Mouse (Mus musculus): Measurements from ENCODE around the gene Lgi1. TPM values are rescaled to one million over a fixed set of nuclear protein-coding genes. Genes with fewer than 3 reads are reported as not detected.

Gene Lgi1
- polyA plus RNA-seq, 1 experiment = 1.0 TPM

- no peak for DNase-seq (ENCODE audit: low spot score)
These were observed 60.7 kb downstream of the Lgi1 start for GRCm38 (mm10) chr19:38325029-38325398.

DNA sequence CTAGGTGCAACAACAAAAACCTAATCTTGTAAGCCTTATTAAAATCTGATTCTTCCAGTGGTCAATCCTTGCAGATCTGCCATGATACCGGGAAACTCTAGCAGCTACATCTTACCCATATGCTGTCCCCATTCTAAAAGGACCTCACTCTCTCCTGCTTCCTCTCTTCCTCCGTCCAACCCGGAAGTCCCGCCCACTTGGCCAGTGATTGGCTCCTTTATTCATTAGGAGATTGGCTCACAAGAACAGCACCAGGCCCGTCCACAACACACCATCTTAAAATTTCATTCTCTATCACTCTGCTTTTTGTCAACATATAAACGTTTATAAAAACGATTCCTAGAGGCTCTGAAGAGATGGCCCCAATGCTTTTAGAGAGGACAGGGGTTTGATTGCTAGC is 61.5 kb downstream of the Lgi1 start:
- DNase-seq (ENCODE audit: low spot score) = no peak

DNA sequence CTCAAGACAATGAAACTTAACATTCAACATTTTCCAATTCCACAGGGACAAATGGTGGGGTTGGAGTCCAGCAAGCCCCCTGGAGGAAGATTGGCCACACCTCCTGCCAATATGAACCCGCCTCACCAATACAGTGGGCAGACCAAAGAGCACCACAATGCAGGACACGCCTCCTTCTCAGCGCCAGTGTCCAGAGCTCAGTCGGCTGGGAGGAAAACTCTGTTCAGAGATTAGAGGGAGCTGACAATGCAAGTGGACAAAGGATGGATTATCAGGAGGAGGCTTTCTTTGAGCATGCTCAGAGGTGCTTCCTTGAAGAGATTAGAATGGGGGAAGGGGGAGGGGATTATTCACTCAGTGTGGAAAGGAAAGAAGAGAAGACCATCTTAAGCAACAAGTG is 62.7 kb downstream of the Lgi1 start:
- DNase-seq (ENCODE audit: low spot score) = no peak

- DNase-seq (ENCODE audit: low spot score) = no peak
These were observed 63.7 kb downstream of the Lgi1 start for GRCm38 (mm10) chr19:38328010-38328409.

- DNase-seq (ENCODE audit: low spot score) = no peak
These were observed 64.9 kb downstream of the Lgi1 start for GRCm38 (mm10) chr19:38329257-38329656.

GRCm38 (mm10) chr19:38331072-38331471 is 66.7 kb downstream of the Lgi1 start:
- DNase-seq (ENCODE audit: low spot score) = no peak

GRCm38 (mm10) chr19:38332245-38332644 is 67.9 kb downstream of the Lgi1 start:
- no peak for DNase-seq (ENCODE audit: low spot score)

- DNase-seq (ENCODE audit: low spot score) = no peak
These were observed 68.5 kb downstream of the Lgi1 start for GRCm38 (mm10) chr19:38332820-38333219.

- no peak for DNase-seq (ENCODE audit: low spot score)
These were observed 72.2 kb downstream of the Lgi1 start for GRCm38 (mm10) chr19:38336553-38336952.

DNA sequence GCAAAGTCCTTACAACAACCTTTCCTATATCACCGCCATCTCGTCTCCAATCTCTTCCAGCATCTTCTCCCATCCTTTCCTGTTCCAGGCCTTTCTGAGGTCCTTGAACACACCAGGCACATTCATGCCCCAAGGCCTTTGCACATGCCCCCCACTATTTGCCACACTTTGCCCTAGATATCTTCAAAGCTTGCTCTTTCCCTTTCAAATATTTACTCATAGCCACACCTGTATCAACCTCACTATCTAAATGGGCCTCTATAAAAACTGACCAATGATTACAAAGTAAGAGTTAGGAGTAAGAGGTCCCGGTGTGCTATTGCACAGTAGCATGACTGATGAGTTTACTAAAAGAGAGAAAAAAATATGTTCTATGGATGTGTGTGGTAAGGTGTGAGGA is 73.0 kb downstream of the Lgi1 start:
- DNase-seq (ENCODE audit: low spot score) = no peak

- DNase-seq (ENCODE audit: low spot score) = no peak
These were observed 75.4 kb downstream of the Lgi1 start for GRCm38 (mm10) chr19:38339734-38340133.

GRCm38 (mm10) chr19:38343246-38343645 is 78.9 kb downstream of the Lgi1 start:
- DNase-seq (ENCODE audit: low spot score) = no peak

GRCm38 (mm10) chr19:38348271-38349012 is 84.1 kb downstream of the Lgi1 start:
- DNase-seq (ENCODE audit: low spot score) = no peak

GRCm38 (mm10) chr19:38349013-38349341 is 84.6 kb downstream of the Lgi1 start:
- no peak for DNase-seq (ENCODE audit: low spot score)

DNA sequence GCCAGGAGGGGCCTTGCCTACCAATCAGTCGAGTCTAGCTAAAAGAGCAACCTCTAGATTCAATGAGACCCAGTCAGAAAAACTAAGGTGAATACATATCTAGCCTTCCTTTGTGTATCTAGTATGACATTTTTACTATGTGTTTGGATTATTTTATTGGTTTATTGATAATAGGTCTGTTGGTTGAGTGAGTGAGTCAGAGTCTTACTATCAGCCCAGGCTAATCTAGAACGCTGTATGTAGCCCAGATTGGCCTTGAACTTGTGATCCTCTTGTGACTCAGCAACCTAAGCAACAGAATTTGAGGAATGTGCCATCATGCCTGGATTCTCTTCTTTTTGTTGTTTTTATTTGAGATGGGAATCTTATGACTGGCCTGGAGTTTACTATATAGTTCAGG is 86.9 kb downstream of the Lgi1 start:
- DNase-seq (ENCODE audit: low spot score) = no peak

- no peak for DNase-seq (ENCODE audit: low spot score)
These were observed 87.4 kb downstream of the Lgi1 start for GRCm38 (mm10) chr19:38351728-38352127.

- no peak for DNase-seq (ENCODE audit: low spot score)
These were observed 88.3 kb downstream of the Lgi1 start for GRCm38 (mm10) chr19:38352495-38353130.

- DNase-seq (ENCODE audit: low spot score) = no peak
These were observed 89.9 kb downstream of the Lgi1 start for GRCm38 (mm10) chr19:38354279-38354678.

DNA sequence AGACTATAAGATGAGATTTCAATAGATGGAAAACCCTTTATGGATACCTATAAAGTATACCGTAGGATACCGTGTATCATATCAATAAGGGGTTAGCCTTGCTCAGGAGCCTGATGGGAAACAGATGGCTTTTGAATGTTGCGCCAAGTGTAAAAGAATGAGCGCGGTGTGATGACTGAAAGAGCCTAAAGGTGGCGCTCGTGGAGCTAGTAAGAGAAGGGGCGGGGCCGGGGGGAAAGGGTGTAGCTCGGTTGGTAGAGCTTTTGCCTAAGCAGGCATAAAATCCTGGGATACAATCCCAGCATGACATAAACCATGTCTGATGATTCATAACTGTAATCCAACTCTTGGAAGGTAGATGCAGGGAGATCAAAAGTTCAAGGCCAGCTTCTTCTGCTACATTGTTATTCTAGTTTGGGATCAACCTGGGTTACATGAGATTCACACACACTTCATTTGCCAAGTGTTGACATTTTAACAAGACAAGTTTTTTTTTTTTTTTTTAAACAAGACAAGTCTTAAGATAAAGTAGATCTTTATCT is 90.6 kb downstream of the Lgi1 start:
- DNase-seq (ENCODE audit: low spot score) = no peak

DNA sequence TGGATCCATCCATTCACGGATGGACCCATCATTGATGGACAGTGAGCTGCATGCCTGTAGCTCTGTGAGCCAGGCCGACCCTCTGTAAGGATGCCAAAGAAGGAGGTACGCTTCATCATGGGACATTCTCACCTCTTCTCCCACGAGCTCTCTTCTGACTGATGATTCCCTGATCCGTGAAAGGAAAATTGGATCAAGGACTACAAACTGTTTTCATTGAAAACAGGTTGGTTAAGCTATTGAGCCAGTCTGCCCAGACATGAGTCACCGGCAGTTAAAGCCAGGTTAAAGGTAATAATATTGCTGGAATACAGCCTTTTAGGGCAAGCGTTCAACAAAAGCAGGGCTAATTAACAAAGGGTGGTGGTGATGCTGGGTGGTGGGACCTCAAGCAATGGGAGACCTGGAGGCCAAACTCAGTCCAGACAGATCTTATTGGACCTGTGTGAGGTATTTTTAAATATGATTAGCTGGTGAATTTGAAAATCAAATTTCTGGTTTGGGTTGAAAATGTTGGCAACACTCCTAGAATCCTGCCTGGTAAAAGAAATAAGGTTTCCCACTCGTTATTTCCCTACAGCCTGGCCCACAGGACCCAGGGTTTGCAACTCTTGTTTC is 92.0 kb downstream of the Lgi1 start:
- DNase-seq (ENCODE audit: low spot score) = no peak

GRCm38 (mm10) chr19:38357956-38358623 is 93.8 kb downstream of the Lgi1 start:
- DNase-seq (ENCODE audit: low spot score) = no peak

GRCm38 (mm10) chr19:38359287-38359686 is 95.0 kb downstream of the Lgi1 start:
- DNase-seq (ENCODE audit: low spot score) = no peak

Data from urinary bladder, adult 2 months (tissue).